Mouse (Mus musculus): ENCODE measurements around the gene Mia.
A peak's percentile ranks its signal among the peaks of the same experiment; 100 is the strongest.

The Mia gene

DNA sequence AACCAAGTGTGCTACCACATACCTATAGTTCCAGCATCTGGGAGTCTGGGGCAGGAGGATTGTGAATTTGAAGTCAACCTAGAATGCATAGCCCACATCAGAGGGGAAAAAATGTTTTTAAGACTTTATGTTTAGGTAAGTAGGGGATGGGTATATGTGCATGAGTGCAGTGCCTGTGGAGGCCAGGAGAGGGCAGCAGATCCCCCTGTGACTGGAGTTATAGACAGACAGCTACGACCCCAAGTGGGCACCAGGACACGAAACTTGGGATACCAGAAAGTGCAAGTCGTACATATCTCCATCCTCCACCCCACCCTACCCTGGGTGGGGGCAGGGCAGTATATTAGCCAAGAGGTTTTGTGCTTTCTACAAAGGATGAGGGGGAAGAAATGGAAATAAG is 4.0 kb upstream of the Mia start:
- DNase-seq: peak; percentile 62

DNA sequence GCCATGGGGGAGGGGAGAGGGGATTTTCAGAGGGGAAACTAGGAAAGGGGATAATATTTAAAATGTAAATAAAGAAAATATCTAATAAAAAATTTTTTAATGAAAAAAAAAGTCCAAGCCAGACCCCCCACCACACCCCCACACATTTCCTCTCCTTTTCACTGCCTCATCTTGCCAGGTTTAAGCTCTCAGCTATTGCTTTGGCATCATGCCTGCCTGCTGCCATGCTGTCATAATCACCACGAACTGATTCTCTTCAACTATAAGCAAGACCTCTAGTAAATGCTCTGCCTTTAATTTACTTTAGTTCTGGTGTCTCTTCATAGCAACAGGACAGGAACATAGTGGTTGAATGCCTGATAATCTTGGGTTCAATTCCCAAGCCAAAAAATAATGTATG is 1.5 kb upstream of the Mia start:
- no peak for DNase-seq

DNA sequence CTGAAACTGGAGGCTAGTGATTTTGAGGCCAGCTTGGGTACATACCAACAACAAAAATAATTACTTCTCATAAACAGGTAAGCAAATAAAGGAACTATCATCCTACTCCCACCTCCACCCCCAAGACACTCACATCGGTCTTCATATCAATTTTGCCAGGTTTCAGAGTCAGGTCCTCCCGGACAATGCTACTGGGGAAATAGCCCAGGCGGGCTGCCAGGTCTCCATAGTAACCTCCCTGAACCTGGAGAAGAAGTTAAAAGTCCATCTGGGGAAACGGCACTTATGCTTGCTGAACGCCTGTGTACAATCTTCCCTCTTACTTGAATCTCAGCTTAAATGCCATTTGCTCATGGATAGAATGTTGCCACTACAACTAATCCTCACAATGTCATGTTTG is 921 bp downstream of the Mia start:
- no peak for DNase-seq

DNA sequence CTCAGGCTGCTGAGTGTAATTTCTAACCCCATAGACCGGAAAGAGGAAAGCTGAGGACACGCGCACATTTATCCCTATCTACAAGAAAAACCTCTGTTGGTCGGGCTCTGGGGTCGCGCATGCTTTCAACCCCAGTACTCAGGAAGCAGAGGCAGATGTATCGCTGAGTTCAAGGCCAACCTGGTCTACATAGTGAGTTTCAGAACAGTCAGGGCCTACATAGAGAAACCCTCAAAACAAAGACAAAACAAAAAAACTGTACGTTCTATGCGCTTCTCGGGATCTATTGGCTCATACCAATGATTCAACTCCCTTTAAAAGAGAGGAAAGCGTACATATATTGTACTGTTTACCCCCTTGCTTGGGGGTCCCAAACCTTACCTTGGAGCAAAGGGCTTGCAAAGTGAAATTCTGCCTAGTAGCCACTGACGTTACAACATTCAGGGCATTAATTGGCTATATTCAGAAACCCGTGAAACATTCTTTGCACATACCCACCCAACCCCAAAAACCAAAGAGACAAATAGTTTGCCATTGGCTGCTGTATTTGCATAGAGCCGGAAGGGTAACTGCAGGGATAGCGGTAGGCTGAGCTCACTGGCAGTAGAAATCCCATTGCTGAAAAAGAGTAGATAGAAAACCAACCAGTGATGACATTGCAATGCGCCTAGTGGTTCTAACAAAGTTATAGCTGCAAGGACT is 1.6 kb downstream of the Mia start:
- DNase-seq: no peak

DNA sequence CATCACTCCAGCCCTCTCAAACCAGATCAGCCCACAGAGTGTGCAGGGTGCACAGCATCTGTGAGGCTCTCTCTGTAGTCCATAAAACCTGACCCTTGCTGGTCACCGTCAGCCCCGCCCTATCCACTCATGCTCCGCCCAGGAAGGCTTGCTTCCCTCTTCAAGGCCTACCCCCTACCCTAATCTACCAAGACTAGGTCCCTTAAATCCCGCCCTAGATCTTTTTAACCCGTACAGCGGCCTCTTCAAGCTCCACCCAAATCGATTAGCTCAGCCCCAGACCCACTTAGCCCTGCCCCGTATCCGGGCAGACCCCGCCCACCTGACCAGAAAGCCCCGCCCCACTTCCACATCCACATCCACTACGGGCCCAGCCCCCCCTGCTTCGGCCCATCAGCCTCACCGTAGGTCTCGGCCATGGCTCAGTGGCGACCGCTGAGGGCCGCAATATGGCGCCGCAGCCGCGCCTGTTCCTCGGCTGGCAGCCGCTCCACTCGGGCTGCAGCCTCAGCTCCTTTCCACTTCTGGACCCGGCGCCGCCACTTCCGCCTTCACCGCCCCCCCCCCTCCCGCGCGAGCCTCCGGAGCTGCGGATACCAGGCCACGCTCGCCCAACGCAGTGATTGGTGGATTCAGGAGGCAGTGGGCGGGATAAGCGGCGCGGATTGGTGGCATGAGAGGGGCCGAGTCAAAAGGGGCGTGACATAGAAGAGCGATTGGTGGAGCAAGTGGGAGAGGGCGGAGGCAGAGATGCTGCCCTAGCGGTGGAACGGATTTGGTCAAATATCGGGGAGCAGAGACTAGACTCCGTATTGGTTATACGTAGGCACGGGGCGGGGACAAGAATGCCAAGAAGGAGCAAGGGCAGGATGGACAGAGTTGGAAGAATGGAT is 2.4 kb downstream of the Mia start, which contains the start of gene Rab4b:
Rab4b (minus strand) TSS at position 573 of the 893 bp plus-strand sequence.
- DNase-seq: peak; percentile 99

DNA sequence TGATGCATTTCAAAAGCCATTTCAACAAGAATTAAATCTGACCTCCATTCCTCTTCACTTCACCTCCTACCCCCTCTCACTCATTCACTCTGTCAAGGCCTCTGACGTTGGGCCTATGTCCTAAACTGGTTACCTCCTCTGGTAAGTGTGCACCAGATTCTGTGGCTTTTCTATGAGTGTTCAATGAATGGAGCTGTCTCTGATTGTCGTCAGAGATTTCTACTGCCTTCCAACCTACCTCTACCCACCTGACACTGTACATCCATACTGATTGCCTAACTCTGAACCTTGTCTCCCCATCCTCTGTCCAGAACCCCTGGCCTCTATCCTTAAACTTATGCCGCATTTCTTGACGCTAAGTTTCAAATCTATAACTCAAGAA is 3.0 kb downstream of the Mia start:
- no peak for DNase-seq

DNA sequence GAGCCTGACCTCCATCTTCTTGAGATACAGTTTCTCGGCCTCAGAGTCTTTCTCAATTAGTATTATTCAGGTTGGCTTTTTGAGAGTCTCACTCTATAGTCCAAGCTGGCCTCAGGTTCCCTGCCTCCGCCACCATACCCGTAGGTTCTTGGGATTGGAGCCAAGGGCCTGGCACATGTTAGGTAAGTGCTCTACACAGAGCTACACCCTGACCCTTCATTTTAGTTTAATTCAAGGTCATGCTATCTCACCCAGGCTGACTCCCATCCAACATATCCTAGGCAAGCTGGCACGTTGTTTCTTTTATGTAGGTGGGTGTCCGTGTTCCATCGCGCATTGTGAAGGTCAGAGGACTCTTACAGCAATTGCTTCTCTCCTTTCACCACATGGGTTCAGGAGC is 6.1 kb downstream of the Mia start:
- no peak for DNase-seq

DNA sequence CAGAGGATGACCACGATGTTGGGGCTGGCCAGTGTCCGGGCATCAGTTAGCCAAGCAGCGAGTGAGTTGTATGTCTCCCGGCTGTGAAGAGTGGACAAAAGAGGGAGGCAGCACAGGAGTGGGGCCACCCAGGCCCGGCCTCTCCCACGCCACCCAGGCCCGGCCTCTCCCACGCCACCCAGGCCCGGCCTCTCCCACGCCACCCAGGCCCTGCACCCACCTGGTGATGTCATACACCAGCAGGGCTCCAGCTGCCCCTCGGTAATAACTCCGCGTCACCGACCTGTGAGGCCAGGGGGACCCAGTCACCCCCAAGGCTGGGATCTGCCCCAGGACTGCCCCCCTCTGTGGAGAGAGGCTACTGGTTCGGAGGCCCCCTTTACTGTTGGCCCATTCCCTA is 6.5 kb downstream of the Mia start:
- DNase-seq: no peak

DNA sequence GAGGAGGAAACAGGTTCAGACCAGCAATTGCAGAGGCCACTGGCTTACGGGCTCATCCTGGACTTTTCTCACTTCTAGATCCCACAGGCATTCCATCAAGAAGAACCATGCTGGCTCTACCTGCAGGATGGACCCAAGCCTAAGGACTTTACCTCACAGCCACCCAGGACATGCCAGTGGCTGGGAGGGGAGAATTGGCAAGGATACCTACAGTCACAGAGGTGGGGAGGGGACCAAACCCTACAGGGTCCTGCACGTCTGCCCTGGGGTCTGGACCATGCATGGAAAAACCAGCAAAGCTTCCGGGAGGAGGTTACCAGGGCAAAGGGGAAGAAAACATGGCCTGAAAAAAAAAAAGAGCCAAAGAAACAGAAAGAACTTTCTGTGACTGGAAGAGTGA is 10.0 kb downstream of the Mia start:
- no peak for DNase-seq

DNA sequence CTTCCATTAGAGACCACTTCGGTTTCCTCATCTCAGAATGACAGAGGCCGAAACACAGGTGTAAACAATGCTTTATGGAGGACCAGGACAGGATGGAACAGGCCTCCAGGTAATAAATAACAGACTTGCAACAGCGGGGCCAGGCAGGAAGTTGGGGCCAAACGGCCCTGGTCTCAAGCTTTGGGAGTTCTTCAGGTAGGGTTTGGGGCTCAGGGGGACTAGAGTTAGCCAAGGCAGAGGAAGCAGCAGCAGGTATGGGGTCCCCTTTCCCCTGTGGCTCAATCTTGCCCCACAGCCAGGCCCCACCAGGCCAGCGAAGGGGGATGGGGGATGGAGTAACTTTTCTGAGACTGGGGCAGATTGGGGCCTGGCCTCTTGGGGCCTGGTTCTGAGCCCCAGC is 12.6 kb downstream of the Mia start:
- DNase-seq: no peak

DNA sequence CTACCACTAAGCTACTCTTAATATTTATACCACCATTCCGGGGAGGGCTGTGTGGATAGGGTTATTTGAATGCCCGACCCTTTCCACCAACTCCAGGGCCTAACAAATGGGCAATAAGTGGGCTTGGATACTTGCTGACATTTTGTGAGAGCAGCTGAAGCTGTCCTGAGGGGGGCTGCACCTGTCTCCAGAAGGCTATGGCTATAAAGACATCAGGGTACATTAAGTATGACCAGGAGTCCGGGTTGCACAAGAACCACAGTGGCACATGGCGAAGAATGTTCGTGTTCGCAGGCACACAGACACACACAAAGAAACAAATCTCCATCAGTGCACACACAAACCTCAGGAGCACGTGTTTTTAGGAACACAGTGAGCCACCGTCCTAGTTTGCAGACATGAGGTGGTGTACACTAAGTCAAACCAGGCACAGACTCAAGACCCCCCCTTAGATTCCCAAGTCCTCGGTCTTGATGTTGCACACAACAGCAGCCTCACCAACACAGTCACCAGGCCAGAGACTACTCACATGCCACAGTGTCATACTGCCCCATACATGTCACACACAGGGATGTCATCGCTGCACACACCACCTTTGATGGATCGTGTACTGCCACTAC is 13.4 kb downstream of the Mia start:
- no peak for DNase-seq

DNA sequence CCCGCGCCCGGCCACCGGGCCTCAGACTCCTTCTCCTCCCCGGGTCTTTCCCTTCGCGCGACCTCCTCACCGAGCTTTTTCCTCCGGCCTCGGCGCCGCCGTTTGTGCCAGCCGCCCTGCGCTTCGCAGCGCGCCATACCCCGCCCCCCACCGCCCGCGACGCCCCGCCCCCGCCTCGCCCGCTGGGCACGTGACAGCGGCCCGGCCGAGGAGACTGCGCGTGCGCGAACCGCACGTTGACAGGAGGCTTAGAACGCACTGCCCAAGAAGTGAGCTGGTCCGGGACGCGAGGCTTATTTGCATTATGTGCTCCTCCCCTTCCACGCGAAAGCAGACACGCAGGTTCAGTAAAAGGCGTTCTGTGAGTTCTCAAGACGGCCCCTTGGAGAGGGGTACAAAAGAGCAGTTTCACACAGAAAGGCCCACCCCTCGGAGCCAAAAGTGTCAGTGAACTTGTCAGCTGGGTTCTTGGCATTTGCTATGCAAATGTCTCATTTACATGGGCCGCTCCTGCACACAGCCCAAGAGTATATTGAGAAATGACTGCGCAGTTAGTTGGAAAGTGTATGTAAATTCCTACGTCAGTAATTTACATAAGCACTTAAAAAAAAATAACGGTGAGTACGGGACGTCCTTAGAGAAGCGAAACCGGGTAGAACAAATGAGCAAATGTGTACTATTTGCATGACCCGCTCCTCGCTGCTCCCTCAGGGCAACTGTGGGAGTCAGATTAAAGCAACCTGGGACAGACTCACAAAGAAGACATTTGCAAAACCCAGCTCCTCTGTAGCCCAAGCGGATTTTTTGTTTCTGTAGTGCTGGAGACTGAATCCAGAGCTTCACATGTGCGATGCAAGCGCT is 14.1 kb downstream of the Mia start, which contains the start of gene Egln2:
Egln2 (minus strand) TSS at position 189 of the 861 bp plus-strand sequence.
- DNase-seq: peak; percentile 97

DNA sequence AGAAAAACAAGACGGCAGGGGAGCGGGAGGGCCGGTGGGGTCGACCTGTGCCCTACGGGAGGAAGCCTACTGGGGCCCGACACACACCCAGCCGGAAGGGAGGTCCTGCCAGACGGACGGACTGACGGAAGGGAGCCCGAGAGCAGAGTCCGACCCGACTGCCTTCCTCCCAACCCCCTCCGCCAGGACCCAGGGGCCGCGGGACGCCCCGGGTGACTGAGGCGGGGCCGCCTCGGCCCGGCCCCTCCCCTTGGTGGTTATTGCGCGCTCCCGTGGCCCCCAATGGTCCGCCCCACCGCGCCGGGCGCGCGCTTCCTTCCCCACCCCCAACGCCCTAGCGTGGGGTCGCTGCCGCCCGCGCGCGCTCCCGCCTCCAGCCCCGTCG is 14.7 kb downstream of the Mia start:
- DNase-seq: peak; percentile 92

DNA sequence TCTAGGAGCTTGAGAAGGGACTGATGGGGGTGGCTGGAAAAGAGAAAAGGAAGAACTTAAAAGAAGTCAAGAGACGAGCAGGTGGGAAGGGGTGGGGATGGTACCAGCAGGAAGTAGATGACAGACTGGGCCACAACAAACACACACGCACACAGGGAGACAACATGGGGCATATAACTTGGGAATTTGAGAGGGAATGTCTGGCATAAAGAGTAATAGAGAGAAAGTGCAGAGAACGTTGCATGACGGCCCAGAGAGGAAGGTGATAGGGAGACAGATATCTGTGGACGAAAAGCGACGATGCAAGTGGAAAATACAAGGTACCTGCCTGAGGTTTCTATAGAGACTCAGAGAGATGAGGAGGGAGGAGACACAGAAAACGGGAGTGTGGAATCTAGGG is 15.3 kb downstream of the Mia start:
- DNase-seq: peak; percentile 52

DNA sequence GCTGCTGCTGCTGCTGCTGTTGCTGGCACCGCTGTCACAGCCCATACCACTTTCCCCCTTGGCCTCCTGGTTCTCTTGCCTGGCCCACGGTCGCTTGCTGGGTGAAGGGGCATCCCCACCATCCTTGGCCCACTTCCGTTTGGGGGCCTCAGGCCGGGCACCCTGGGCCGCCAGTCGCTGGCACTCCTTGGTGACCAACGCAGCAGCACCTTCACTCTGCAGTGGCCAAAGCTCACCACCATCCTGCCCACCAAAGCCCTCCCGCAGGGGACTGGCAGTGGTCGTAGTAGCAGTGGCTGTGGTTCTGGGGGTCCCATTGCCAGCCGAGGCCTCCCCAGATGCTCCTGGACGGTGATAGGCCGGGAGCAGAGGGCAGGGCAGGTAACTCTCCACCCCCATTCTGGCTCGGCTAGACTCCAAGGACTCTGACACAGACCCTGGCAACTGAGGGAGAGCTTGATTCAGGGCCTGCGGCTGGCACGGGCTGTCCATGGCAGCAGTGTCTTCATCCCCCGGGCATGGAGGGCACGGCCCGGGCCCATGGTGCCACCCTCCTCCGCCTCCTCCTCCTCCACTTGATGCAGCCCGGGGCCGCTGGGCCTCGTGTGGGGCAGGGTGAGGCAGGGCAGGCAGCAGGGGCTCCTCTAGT is 15.8 kb downstream of the Mia start:
- no peak for DNase-seq

DNA sequence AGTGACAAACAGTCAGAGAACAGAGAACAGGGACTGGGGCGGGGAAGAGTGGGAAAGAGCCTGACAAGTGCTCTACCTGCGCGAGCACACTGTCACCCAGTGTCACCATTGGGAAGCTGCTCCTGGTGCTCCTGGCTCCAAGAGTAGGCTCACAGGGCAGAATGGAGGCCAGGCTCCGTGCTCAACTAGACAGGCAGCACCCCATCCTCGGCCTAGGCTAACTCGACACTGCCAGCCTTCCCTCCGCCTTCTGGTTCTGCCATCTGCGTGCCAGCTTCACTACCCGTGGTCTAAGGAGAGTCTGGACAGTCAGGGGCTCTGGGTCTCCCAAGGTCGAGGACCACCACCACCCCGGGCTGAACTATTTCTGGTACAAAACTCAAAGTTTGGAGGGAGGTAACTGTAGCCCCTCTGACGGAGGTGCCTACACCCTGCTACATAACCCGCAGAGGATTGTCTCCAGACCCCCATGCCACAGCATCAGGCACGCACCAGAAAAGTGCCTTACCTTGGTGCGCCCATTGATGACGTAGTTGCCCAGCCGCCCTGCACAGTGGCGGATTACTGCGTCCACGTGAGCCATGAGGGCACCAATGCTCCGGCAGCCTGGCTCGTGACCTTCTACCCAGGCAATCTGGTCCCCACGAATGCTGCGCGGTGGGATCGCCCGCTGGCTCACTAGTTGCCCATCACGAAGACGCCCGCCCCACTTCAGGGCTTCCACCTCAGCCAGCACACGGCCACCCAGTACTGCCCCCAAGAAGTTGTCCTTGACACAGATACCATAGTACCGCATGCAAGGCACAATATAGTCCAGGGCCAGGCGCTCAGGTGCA is 16.6 kb downstream of the Mia start:
- DNase-seq: no peak

DNA sequence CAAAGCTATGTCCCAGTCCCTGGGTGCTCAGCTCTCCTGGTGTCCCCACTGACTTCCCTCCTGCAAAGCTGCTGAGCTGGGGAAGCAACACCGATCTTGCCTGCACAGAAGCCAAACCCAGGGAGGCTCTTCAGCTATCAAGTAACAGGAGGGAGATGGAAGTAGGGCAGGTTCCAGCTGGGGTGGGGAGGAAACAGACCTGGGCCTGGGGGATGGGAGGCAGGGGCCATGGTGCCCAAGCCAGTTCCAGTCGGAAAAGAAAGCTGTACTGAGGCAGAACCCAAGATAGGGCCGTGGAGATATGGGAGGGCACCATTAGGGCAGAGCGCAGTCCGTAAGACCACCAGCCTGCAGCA is 17.5 kb downstream of the Mia start:
- DNase-seq: no peak

DNA sequence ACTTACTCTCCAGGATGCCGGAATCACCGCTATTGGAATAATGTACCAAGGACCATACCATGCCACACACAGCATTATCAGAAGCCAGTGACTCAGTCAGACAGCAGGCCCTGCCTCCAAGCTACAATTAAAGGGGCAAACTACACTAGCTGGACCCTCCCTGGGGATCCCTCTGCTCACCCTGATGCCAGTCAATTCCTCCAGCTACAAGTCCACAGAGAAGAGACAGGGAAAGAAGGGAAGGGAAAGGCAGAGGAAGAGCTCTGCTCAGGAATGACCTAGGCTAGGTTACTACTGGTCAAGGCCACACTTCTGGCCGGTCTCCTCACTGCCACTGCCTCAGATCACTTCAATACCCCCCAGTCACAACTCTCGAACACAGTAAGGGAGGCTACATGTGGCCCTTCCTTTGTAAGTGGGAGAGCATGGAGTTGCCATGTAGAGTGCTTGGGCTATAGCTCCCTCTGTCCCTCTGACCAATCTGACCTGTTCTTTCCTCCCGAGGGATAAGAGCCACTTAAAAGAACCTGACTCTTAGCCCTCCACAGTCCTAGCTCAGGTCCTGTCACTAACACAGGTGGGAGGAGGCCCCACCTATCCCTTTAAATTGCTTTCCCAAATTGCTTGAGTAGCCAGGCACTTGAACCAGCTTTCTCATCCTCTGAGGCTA is 18.0 kb downstream of the Mia start:
- no peak for DNase-seq

DNA sequence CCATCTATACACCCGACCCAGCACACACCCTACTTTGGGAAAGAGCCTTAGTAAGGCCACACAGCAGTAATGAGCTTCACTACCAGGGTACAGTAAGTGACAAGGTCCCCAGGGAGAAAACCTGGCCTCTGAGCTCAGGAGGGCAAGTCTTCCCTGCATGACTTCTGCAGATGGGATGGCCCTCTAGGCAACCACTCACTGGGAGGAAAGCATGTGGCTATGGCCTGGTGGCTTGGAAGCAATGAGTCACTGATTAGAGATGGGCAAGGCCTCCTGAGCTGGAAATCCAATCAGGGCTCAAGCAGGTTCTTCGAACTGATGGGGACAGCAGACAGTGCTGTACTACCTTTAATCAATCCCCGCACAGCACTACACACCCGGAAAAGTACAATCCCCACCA is 19.2 kb downstream of the Mia start:
- DNase-seq: no peak

DNA sequence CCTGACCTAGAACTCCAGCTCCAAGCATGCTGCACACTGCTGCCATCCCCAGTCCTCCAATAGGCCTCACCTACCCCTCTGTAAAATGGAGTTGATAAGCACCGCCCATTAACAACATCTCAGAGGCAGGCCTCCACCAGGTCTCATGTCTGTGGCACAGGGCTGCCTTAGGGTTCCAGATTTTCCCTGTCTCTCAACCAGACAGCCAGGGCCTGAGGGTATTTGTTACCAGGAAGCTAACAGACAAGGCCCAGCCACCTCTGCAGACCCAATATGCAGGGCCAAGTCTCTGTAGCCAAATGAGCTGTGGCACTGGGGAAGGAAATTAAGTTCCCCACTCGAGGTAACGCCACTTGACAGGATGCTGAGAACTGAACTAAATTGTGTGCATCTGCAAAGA is 20.0 kb downstream of the Mia start:
- no peak for DNase-seq

DNA sequence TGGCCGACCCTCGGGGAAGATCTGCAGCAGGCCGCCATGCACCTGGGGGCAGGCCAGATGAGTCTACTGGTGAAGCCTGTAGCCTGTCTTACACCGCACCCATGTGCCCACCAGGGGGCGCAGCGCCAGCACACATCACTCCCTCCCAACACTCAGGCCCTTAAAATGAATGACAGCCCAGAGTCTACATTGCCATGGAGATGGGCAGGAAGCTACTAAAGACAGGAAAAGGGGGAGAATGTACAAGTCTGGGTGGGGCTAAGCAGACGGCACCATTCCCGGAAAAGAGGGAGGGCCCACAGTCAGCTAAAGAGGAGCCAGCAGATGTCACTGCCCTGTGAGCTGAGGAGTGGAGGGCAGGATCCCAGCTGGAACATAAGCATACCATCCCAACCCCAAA is 21.1 kb downstream of the Mia start:
- peak; percentile 93 for DNase-seq

Measured in thymus, postnatal 14 days (tissue).